Mouse (Mus musculus) CH12.LX (cell line): ENCODE results near the gene Ccdc130. TPM values are rescaled to one million over a fixed set of nuclear protein-coding genes. Genes with fewer than 3 reads are reported as not detected.

Experiments
- DNase-seq: peaks from one replicate; pipeline ENCODE4 v3.0.0-alpha.2; 2013; ENCODE audit errors: extremely low read depth
- H3K27ac ChIP-seq: 2 replicates; pipeline ENCODE4 v1.5.1; 2012; ENCODE audit warnings: low read depth, mild to moderate bottlenecking, control low read depth, moderate library complexity; ENCODE audit not compliant: insufficient read depth
- H3K27me3 ChIP-seq: replicated peaks from 2 replicates; pipeline ENCODE3; 2012; ENCODE audit warnings: inconsistent platforms
- H3K36me3 ChIP-seq, 2 experiments: replicated peaks in 1 of 2; 2 replicates each; pipeline versions ENCODE3 to v1.6.1; 2012; ENCODE audit warnings: inconsistent platforms in 1 of 2, low read length in 1 of 2, mild to moderate bottlenecking in 1 of 2, mixed read lengths in 1 of 2, moderate library complexity in 1 of 2; ENCODE audit not compliant: control insufficient read depth in 1 of 2, insufficient read depth in 1 of 2
- H3K4me1 ChIP-seq, 2 experiments: 2 replicates each; pipeline ENCODE4 v1.6.1; 2012; ENCODE audit warnings: inconsistent platforms in 1 of 2, moderate library complexity in 1 of 2; ENCODE audit not compliant: insufficient read depth in 2 of 2, control insufficient read depth in 1 of 2
- H3K4me2 ChIP-seq: 2 replicates; pipeline ENCODE4 v1.6.1; 2012; ENCODE audit warnings: low read depth, mild to moderate bottlenecking, control low read depth; ENCODE audit not compliant: poor library complexity, insufficient read depth, severe bottlenecking
- H3K4me3 ChIP-seq, 3 experiments: fragments of 150-350 bp in 1 of 3; sonication (generic) in 1 of 3; replicated peaks in 1 of 3; 2 replicates each; pipeline versions ENCODE3 to v1.5.1; 2011 to 2012; ENCODE audit warnings: low read depth in 2 of 3, low read length in 2 of 3, mild to moderate bottlenecking in 2 of 3, moderate library complexity in 2 of 3, control low read depth in 1 of 3, improper control_type of control experiment in 1 of 3, inconsistent platforms in 1 of 3, mixed read lengths in 1 of 3; ENCODE audit not compliant: poor library complexity in 1 of 3
- H3K79me2 ChIP-seq: replicated peaks from 2 replicates; pipeline ENCODE4 v1.6.1; 2012; ENCODE audit warnings: mild to moderate bottlenecking, moderate library complexity; ENCODE audit not compliant: control insufficient read depth, poor library complexity, insufficient read depth, severe bottlenecking; ENCODE audit errors: extremely low read depth
- H3K9ac ChIP-seq: 2 replicates; pipeline ENCODE4 v1.6.1; 2012; ENCODE audit warnings: low read depth, mild to moderate bottlenecking, control low read depth, moderate library complexity; ENCODE audit not compliant: insufficient read depth
- H3K9me3 ChIP-seq: replicated peaks from 2 replicates; pipeline ENCODE3; 2012; ENCODE audit warnings: low read length, inconsistent platforms, mixed read lengths
- BHLHE40 ChIP-seq: IDR thresholded peaks from 2 replicates; pipeline ENCODE4 v1.6.1; 2011; ENCODE audit warnings: mild to moderate bottlenecking, low read depth, low read length, improper control_type of control experiment
- CHD1 ChIP-seq: IDR thresholded peaks from 2 replicates; pipeline ENCODE4 v1.6.1; 2012; ENCODE audit warnings: low read depth, low read length, improper control_type of control experiment, inconsistent platforms
- CHD2 ChIP-seq: IDR thresholded peaks from 2 replicates; pipeline ENCODE4 v1.6.1; 2011; ENCODE audit warnings: low read length, improper control_type of control experiment
- CTCF ChIP-seq, 2 experiments: IDR thresholded peaks in 1 of 2; conservative IDR thresholded peaks in 1 of 2; 2 replicates each; pipeline ENCODE4 v1.5.1; 2011 to 2012; ENCODE audit warnings: low read depth in 2 of 2, low read length in 2 of 2, improper control_type of control experiment in 1 of 2, inconsistent platforms in 1 of 2, mild to moderate bottlenecking in 1 of 2, moderate library complexity in 1 of 2
- ETS1 ChIP-seq: conservative IDR thresholded peaks from 2 replicates; pipeline ENCODE4 v1.6.1; 2012; ENCODE audit warnings: low read depth, mild to moderate bottlenecking, inconsistent platforms, low read length, improper control_type of control experiment, moderate library complexity
- GABPA ChIP-seq: IDR thresholded peaks from 2 replicates; pipeline ENCODE4 v1.6.1; 2012; ENCODE audit warnings: low read depth, low read length, improper control_type of control experiment, inconsistent platforms; ENCODE audit not compliant: insufficient replicate concordance
- HCFC1 ChIP-seq: IDR thresholded peaks from 2 replicates; pipeline ENCODE4 v1.6.1; 2012; ENCODE audit warnings: low read depth, mild to moderate bottlenecking, inconsistent platforms, low read length, improper control_type of control experiment
- JUN ChIP-seq: IDR thresholded peaks from 2 replicates; pipeline ENCODE4 v1.6.1; 2011; ENCODE audit warnings: low read depth, mild to moderate bottlenecking, low read length, improper control_type of control experiment, moderate library complexity; ENCODE audit not compliant: insufficient read depth
- MEF2A ChIP-seq: IDR thresholded peaks from 2 replicates; pipeline ENCODE4 v1.6.1; 2014; ENCODE audit warnings: low read depth, mild to moderate bottlenecking, inconsistent platforms, low read length, improper control_type of control experiment, borderline replicate concordance
- MYC ChIP-seq: IDR thresholded peaks from 2 replicates; pipeline ENCODE4 v1.6.1; 2011; ENCODE audit warnings: low read depth, mild to moderate bottlenecking, improper control_type of control experiment, low read length
- NELFE ChIP-seq: IDR thresholded peaks from 2 replicates; pipeline ENCODE4 v1.6.1; 2011; ENCODE audit warnings: low read depth, low read length, improper control_type of control experiment
- RAD21 ChIP-seq: IDR thresholded peaks from 2 replicates; pipeline ENCODE4 v1.6.1; 2011; ENCODE audit warnings: low read depth, mild to moderate bottlenecking, low read length, improper control_type of control experiment, moderate library complexity
- UBTF ChIP-seq: IDR thresholded peaks from 2 replicates; pipeline ENCODE4 v1.6.1; 2012; ENCODE audit warnings: low read depth, mild to moderate bottlenecking, inconsistent platforms, low read length, improper control_type of control experiment, moderate library complexity
- USF1 ChIP-seq: IDR thresholded peaks from 2 replicates; pipeline ENCODE4 v1.6.1; 2014; ENCODE audit warnings: low read depth, mild to moderate bottlenecking, inconsistent platforms, low read length, improper control_type of control experiment
- ZC3H11A ChIP-seq: IDR thresholded peaks from 2 replicates; pipeline ENCODE4 v1.6.1; 2012; ENCODE audit warnings: low read depth, mild to moderate bottlenecking, inconsistent platforms, low read length, improper control_type of control experiment
- ZMIZ1 ChIP-seq: IDR thresholded peaks from 2 replicates; pipeline ENCODE4 v1.6.1; 2012; ENCODE audit warnings: low read depth, mild to moderate bottlenecking, inconsistent platforms, low read length, improper control_type of control experiment
- dilution Hi-C: fragments of 300-500 bp; cut with MboI; formaldehyde crosslinking; loops from 2 replicates; pipeline ENCODE4 v1.14.3; 2020; ENCODE audit warnings: low sequenced_read_pairs; ENCODE audit not compliant: extremely low pct_unique_long_range_greater_than_20kb, extremely low pct_ligation_motif_present
- in situ Hi-C: fragments of 300-500 bp; cut with MboI; formaldehyde crosslinking; loops from 3 replicates; pipeline ENCODE4 v1.14.3; 2019; ENCODE audit warnings: low sequenced_read_pairs, low pct_ligation_motif_present, low pct_unique_long_range_greater_than_20kb, mixed read lengths
- polyA plus RNA-seq: library from polyadenylated mRNA; unstranded; fragments of >175 nt; gene quantifications from 2 replicates; pipeline ENCODE4 v1.2.1, GENCODE M21; 2012; ENCODE audit warnings: low read depth; ENCODE audit not compliant: insufficient read length
- total RNA-seq, 2 experiments: library from RNA; depleted of rRNA; stranded (reverse); fragments of 300-350 nt in 1 of 2; fragments of >200 nt in 1 of 2; gene quantifications; 2 replicates each; pipeline ENCODE4 v1.2.3; 2012 to 2014

Ccdc130 gene
- total and polyA plus RNA-seq, 3 experiments, result 5.7 to 13.0 (median 7.8) TPM

DNA sequence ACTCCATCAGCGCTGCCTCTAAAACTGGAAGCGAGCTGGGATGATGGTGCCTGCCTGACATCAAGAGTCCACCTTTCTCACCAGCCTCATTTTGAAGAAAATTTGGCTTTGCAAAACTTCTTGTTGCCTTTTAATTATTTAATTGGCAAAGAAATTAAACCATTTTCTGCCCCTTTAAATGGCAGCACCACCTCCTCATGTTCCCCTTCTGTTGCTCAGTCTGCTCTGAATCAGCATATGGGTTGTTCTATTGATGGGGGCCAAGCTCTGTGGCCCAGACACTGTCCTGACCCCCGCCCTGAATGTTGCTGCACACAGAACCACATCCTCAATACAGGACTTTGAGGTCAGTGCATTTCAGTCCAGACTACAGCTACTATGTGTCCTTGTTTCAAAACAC lies 3.8 kb upstream of the Ccdc130 start:
- dilution Hi-C loops, result no loop called here
- no peak for TF ChIP-seq CHD2
- TF ChIP-seq MEF2A, result no peak
- no peak for TF ChIP-seq ZMIZ1
- no peak for TF ChIP-seq RAD21
- no peak for TF ChIP-seq JUN
- no peak for TF ChIP-seq BHLHE40
- TF ChIP-seq ETS1, result no peak
- no peak for TF ChIP-seq USF1
- no peak for TF ChIP-seq NELFE
- TF ChIP-seq UBTF, result no peak
- TF ChIP-seq HCFC1, result no peak
- TF ChIP-seq CHD1, result no peak
- Histone ChIP-seq H3K27me3 (no peaks in the 10 kb centered on the region), H3K9me3 (no peaks in the 10 kb centered on the region), H3K27ac (no peak overlapping the region), H3K4me3 (no peak overlapping the region), H3K9ac (no peak overlapping the region), H3K4me2 (no peak overlapping the region), H3K36me3 (peaks cover 0 to under 1% of the 10 kb centered on the region in 2 experiments), H3K4me1 (peaks cover 3 to 15% of the 10 kb centered on the region in 2 experiments; a peak in 3 of 4 replicates), H3K79me2 (0 out of 2 replicates have a peak, but pooled peaks cover 6% of the 10 kb centered on the region)
- no peak for DNase-seq
- in situ Hi-C loops, result loop anchor here (10.0 kb wide), 1 partner anchor 89 kb away; the partner anchor contains the start of gene Nanos3

DNA sequence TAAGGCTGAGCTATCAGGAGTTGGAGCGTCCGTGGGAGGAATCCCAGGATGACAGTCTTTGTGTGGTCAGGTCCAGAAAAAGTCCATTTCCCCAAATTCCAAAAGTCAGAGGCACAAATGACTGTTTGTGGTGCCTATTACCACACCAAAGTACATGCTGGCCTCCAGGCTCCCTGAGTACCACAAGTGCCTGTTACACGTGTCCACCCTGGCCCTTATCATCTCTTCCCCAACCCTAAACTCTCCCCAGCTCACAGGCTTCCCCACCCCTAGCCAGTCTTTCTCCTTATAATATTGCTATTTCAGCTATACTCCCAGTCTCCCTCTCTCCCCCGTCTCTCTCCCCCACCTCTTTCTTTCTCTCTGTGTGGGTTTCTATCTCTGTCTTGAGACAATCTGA lies 2.1 kb upstream of the Ccdc130 start:
- in situ Hi-C loops (loop anchor here (10.0 kb wide), 1 partner anchor 88 kb away; the partner anchor contains the start of gene Nanos3), dilution Hi-C loops (no loop called here)
- no peak overlapping the region for H3K9ac ChIP-seq
- H3K9me3 ChIP-seq, result no peaks in the 10 kb centered on the region
- no peak overlapping the region for H3K4me2 ChIP-seq
- no peak for TF ChIP-seq JUN
- no peak for TF ChIP-seq UBTF
- TF ChIP-seq CHD1, result no peak
- TF ChIP-seq MYC, result no peak
- TF ChIP-seq CHD2, result no peak
- no peak for TF ChIP-seq MEF2A
- no peak for TF ChIP-seq ZC3H11A
- TF ChIP-seq GABPA, result no peak
- TF ChIP-seq HCFC1, result no peak
- no peak for TF ChIP-seq ZMIZ1
- no peak for TF ChIP-seq CTCF (conservative IDR thresholded peaks at IDR 0.05 in 1 of 2, IDR thresholded peaks at IDR 0.05 in 1 of 2; ENCODE audit: low read depth in 2 of 2, low read length in 2 of 2)
- H3K36me3 ChIP-seq, result peaks cover 4 to 15% of the 10 kb centered on the region in 2 experiments
- no peak overlapping the region for H3K4me3 ChIP-seq
- no peaks in the 10 kb centered on the region for H3K27me3 ChIP-seq
- 0 out of 2 replicates have a peak, but pooled peaks cover 6% of the 10 kb centered on the region for H3K79me2 ChIP-seq
- no peak overlapping the region for H3K27ac ChIP-seq
- peaks cover 6 to 20% of the 10 kb centered on the region in 2 experiments; a peak in 3 of 4 replicates for H3K4me1 ChIP-seq
- DNase-seq, result no peak
